Mouse (Mus musculus) cortical plate, adult 2 months (tissue): ENCODE results near the gene Tmc1. TPM values are rescaled to one million over a fixed set of nuclear protein-coding genes. Genes with fewer than 3 reads are reported as not detected.

Source experiments
- H3K27ac ChIP-seq: fragments of 200-500 bp; 2 replicates; pipeline ENCODE4 v1.5.1; 2012; ENCODE audit warnings: low read length, control low read depth, inconsistent platforms; ENCODE audit not compliant: insufficient read depth
- H3K4me1 ChIP-seq: fragments of 200-500 bp; 2 replicates; pipeline ENCODE4 v1.6.1; 2011; ENCODE audit warnings: low read length; ENCODE audit not compliant: control insufficient read depth, insufficient read depth
- H3K4me3 ChIP-seq: fragments of 200-500 bp; 2 replicates; pipeline ENCODE4 v1.5.1; 2011; ENCODE audit warnings: mild to moderate bottlenecking, low read length, control low read depth; ENCODE audit not compliant: insufficient read depth
- CTCF ChIP-seq: fragments of 200-500 bp; IDR thresholded peaks from 2 replicates; pipeline ENCODE4 v1.5.1; 2011; ENCODE audit warnings: mild to moderate bottlenecking, control low read depth, low read length; ENCODE audit not compliant: insufficient read depth; ENCODE audit errors: extremely low read depth
- POLR2A ChIP-seq: fragments of 200-500 bp; IDR thresholded peaks from 2 replicates; pipeline ENCODE4 v1.6.1; 2011; ENCODE audit warnings: mild to moderate bottlenecking, low read length, control low read depth; ENCODE audit not compliant: insufficient read depth; ENCODE audit errors: extremely low read depth
- polyA plus RNA-seq: library from polyadenylated mRNA; depleted of rRNA; stranded (reverse); fragments of >200 nt; gene quantifications from 2 replicates; pipeline ENCODE4 v1.2.3, GENCODE M21; 2012

Gene Tmc1
- polyA plus RNA-seq, 1 experiment, result 0.33 TPM

DNA sequence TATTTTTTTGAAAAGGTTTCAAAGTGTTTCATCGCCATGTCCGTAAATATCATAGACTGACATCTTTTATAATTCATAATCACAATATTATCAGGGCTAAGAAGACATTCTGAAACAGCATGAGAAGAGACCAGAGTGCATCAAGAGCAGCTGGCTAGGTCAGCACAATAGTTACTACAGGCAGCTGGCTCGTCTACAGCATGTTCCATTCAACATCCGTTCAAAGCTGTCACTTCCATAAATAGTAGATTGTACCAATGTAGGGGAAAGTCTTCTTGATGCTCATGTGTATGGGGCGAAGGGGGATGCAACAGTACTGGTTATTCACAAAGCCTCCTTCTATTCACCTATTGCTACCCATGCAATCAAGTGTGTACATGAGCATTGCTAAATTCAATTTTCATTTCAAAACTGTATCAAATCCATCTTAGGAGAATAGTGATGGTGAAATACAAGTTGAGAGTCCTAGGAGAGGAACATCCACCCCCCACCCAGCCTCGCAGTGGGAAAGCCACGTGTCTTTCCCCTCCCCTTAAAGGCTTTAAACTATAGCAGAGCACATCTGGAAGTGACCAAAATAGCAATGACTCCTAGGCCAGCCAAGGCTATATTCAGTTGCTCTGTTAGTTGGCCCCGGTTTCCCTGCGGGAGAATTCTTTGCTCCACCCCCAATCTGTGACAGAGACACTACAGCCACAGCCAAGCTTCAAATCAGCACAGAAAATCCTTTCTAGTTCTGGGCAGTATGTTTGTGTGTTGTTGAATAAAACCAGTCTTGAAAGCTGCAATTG is 117.8 kb downstream of the Tmc1 start:
- TF ChIP-seq CTCF, result no peak
- no peak for TF ChIP-seq POLR2A
- Histone ChIP-seq H3K27ac (no peak overlapping the region), H3K4me1 (no peaks in the 10 kb centered on the region; the same call in 1 of the 2 replicates), H3K4me3 (no peak overlapping the region)

DNA sequence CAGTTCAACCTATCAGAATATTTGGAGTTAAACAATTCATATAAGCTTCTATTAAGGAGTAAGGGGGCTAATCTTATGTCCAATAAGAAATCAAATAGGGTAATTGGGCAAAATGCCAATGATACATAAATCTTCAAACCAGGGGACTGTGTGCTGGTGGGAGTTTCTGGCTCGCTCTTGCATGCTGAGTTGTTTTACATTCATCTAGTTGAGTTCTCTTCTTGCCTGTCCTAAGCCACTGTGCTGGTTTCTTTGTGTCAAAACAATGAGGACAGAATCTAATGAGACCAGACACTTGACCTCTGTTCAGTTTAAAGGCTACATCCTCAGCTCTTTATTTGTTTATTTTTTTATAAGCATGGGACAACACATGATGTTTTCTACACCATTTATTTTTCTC is 119.1 kb downstream of the Tmc1 start:
- TF ChIP-seq POLR2A, result no peak
- no peak for TF ChIP-seq CTCF
- Histone ChIP-seq H3K4me1 (no peaks in the 10 kb centered on the region; the same call in 1 of the 2 replicates), H3K27ac (no peak overlapping the region), H3K4me3 (no peak overlapping the region)

DNA sequence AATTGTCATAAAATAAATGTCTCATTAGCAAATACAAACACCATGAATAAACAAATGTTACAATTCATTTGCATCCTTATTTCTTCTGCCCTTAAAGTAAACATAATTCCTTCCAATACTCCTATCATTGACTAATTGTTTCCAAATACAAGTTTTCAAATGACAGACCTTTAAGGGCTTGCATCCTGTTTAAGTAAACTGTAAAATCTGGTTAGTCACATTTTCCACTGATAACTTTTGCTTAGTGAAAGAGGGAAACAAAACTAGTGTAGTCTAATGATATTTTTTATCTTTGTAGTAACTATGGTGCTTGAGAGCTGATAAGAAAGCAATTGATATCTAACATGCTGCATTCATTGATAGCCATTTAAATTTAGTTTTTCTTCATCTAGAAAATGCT is 154.5 kb downstream of the Tmc1 start:
- no peak overlapping the region for H3K4me3 ChIP-seq
- H3K4me1 ChIP-seq, result no peaks in the 10 kb centered on the region
- no peak overlapping the region for H3K27ac ChIP-seq
- no peak for TF ChIP-seq CTCF
- TF ChIP-seq POLR2A, result no peak

DNA sequence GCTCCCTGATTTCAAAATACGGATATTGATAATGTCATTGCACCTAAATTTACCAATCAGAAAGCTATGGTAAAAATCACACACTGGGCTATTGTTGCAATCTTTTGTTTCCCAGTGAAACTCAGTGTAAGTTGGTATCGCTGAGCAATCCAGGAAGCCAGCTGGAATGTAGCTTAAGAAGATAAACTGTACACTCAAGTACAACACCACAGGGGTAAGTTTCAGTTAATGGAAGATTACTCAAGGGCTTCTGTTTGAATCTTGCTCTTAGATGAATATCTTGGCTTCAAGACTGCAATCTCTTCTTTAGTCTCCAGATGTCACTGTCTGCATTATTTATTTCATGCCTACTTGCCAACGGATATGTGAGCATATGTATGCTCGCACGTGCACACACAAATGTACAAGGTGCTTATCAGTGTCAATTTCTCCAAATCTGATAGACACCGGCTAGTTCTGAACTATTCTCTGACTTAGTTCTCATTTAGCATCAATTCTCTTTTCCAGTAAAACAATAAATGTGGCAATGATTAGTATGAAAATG is 156.4 kb downstream of the Tmc1 start:
- Histone ChIP-seq H3K4me1 (no peaks in the 10 kb centered on the region), H3K27ac (no peak overlapping the region), H3K4me3 (no peak overlapping the region)
- TF ChIP-seq CTCF, result peak; percentile 37; the same call in 1 of the 2 replicates
- no peak for TF ChIP-seq POLR2A

DNA sequence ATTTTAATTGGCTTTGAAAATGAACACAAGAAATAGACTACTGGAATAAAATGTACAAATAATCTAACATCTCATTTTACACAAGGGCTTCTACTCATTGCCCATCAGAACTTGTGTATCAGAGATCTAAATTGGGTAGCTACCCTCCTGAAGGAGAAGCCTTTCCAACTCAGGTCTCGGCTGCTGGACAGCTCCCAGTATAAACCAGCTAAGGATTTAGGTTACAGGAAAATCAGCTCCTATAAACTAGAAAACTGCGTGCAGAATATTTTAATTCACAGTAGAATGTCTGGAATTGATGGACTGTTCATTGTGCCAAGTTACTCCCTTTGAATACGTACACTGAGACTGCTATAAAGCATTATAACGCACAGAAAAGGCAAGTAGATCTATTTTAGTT is 158.0 kb downstream of the Tmc1 start:
- no peak overlapping the region for H3K27ac ChIP-seq
- TF ChIP-seq POLR2A (no peak), CTCF (no peak)
- no peak overlapping the region for H3K4me3 ChIP-seq
- H3K4me1 ChIP-seq, result no peaks in the 10 kb centered on the region

DNA sequence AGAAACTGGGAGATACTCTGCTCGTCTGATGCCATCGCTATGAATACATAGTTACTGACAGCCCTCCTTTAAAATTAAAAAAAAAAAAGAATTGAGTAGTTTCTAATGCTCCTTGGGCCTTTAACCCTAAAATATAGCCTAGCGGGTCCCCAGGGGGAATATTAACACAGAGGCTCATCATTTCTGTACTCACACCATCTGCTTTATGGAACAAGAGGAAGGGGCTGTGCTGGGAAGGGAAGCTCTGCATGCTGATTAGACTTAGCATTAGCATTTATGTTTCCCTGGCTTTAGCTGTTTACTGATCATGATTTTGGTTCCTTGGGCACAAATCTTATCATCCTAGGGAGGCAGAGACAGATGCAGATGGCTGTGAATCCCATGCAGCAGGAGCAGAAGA is 159.0 kb downstream of the Tmc1 start:
- no peak for TF ChIP-seq POLR2A
- TF ChIP-seq CTCF, result no peak
- Histone ChIP-seq H3K27ac (no peak overlapping the region), H3K4me3 (no peak overlapping the region), H3K4me1 (no peaks in the 10 kb centered on the region)

DNA sequence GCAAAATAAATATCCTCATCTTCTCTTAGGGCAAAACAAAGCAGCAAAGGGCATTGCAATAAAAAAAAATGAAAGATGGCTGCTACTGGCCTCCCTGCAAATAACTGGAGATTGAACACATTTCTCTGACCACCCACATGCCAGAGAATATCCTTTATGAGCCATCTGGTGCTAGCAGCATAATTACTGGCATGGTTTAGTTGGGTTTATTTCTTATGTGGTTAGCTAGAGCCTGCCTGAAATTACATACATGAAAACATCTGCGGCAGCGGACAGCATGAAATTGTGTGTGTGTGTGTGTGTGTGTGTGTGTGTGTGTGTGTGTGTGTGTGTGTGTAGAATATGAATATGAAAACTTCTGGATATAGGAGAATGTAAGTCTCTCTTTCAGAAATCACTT is 161.2 kb downstream of the Tmc1 start:
- H3K4me3 ChIP-seq, result no peak overlapping the region
- no peak overlapping the region for H3K27ac ChIP-seq
- TF ChIP-seq CTCF (no peak), POLR2A (no peak)

DNA sequence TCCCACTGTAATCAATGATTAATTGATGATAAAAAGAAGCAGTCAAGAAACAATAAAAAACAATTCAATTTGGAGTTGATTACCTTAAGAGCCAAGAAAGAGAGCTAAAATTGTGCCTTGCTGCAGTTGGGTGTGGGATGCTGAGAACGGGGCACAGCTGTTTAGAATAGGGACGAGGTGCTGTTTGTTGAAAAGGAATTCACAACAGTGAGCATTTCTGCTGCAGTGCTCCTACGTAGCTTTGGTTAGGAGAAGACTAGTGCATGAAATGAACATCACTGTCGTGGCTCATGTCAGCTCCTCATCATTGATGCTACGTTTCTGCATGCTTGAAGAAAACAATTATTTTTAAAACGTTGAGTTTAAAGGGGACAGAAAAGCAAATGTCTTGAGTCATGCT is 166.7 kb downstream of the Tmc1 start:
- Histone ChIP-seq H3K27ac (no peak overlapping the region), H3K4me3 (no peak overlapping the region), H3K4me1 (peaks cover 1% of the 10 kb centered on the region; the same call in 1 of the 2 replicates)
- TF ChIP-seq POLR2A, result no peak
- TF ChIP-seq CTCF, result no peak

More for the DNA sequence above, 161.2 kb downstream of the Tmc1 start:
- no peaks in the 10 kb centered on the region for H3K4me1 ChIP-seq

DNA sequence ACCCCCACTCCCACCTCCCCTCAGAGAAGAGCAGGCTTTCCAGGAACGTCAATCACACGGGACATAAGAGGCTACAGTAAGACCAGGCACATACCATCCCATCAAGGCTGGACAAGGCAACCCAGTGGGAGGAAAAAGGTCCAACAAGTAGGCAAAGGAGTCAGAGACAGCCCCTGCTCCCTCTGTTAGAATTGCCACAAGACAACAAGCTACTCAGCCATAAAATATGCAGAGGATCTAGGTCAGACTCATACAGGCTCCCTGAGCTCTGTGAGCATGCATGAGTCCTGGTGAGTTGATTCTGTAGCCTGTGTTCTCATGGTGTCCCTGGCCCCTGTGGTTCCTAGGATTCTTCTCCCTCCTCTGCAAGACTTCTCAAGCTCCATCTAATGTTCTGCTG is 178.3 kb downstream of the Tmc1 start:
- no peak overlapping the region for H3K4me3 ChIP-seq
- H3K27ac ChIP-seq, result no peak overlapping the region
- no peak for TF ChIP-seq CTCF
- no peak for TF ChIP-seq POLR2A
- H3K4me1 ChIP-seq, result no peaks in the 10 kb centered on the region

DNA sequence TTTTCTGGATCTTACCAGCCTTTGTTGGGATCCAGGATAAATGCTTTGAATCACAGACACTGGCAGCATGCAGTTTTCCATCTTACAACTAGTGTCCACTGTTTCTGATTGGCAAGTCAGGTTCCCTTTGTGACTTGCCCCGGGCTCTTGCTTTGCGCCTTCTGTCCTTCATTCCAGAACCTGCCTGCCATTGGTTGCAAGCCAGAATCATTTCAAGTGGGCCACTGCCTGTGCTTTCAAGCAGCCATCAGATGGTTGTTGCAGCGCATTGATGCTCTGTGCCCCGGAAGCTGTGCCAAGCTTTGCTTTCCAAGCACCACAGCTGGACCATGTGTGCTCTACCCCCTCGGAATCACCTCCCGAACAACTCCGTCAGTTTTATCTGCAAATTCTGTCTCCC is 180.1 kb downstream of the Tmc1 start:
- TF ChIP-seq CTCF (no peak), POLR2A (no peak)
- Histone ChIP-seq H3K27ac (no peak overlapping the region), H3K4me3 (no peak overlapping the region), H3K4me1 (no peaks in the 10 kb centered on the region)
